Mouse (Mus musculus): ENCODE results near the gene Olfr444. TPM values are rescaled to one million over a fixed set of nuclear protein-coding genes. Genes with fewer than 3 reads are reported as not detected.

Gene Olfr444
- not detected for polyA plus RNA-seq (2015; fragmentation: Illumina TruSeq; extraction: RNeasy Lipid Tissue Mini Kit (QIAGEN cat#74804); ENCODE audit: low read depth, low replicate concordance)

DNA sequence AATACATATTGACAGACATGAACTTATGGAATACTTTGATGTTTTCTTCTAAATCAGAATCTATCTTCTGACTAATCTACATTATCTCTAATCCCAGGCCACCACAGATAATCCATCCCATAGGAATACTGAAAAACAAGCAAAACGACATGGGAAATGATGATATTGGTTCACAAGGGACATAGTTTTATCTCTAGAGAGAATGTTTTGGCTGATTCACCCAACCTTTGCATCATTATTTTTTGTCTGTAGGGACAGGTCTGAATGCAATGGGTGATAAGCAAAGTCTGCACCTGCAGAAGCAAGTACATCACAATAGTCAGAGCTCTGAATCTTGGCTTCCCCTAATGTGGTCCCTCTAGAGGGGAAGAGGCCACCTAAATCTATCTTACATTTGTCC, at the start of gene Olfr444:
Gene Olfr444, plus strand, starts transcription at position 301 of the 400 bp plus-strand sequence.

DNA sequence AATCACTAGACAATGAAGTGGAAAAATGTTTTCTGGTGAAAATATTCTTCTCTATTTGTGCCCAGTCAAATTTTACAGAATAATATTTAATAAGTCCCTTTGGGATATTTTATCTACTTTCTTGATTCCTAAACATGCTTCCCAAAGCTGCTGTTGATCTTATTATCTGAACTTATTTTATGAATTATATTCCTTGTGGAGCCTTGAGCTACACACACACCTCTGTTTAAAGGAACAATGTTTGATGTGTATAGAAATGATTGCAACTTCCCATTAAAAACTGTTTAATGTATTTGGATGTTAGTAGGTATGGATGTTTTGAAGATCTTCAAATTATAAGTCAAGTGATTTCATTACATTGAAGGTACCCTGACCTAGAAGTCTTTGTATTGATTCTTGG, 40.3 kb upstream of the Olfr444 start, which contains the start of gene Olfr447:
Gene Olfr447, plus strand, starts transcription at position 301 of the 400 bp plus-strand sequence.

DNA sequence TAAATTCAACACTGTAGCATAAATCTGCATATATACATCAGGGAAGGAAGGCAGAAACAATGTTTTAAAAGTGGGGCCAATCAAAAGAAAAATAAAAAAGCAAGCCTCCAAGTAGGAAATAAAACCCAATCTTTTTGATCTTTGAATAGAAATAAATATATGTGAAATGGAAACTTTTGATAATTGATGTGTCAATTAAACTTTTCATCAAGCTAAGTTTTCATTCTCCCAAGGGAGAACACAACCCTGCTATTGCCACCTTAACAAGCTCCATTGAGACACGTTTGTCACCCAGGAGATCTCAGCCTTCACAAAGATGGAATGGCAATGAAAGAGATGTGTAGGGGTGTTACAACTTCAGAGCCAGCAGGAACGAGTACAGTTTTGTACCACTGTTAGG, 27.8 kb upstream of the Olfr444 start, which contains the start of gene Olfr446:
Gene Olfr446, plus strand, starts transcription at position 301 of the 400 bp plus-strand sequence.

Other genes starting within 250 kb of the Olfr444 start
- 151 TPM for gene Tcaf1, start 239.0 kb upstream of the Olfr444 start, polyA plus RNA-seq (2015; fragmentation: Illumina TruSeq; extraction: RNeasy Lipid Tissue Mini Kit (QIAGEN cat#74804); ENCODE audit: low read depth, low replicate concordance)
- not detected for gene Olfr453, start 209.7 kb upstream of the Olfr444 start, polyA plus RNA-seq (2015; fragmentation: Illumina TruSeq; extraction: RNeasy Lipid Tissue Mini Kit (QIAGEN cat#74804); ENCODE audit: low read depth, low replicate concordance)
- gene Olfr38, start 192.7 kb upstream of the Olfr444 start, polyA plus RNA-seq (2015; fragmentation: Illumina TruSeq; extraction: RNeasy Lipid Tissue Mini Kit (QIAGEN cat#74804); ENCODE audit: low read depth, low replicate concordance) = not detected
- not detected for gene Olfr452, start 164.0 kb upstream of the Olfr444 start, polyA plus RNA-seq (2015; fragmentation: Illumina TruSeq; extraction: RNeasy Lipid Tissue Mini Kit (QIAGEN cat#74804); ENCODE audit: low read depth, low replicate concordance)
- gene Olfr450, start 137.1 kb upstream of the Olfr444 start, polyA plus RNA-seq (2015; fragmentation: Illumina TruSeq; extraction: RNeasy Lipid Tissue Mini Kit (QIAGEN cat#74804); ENCODE audit: low read depth, low replicate concordance) = not detected
- gene Olfr449, start 114.7 kb upstream of the Olfr444 start, polyA plus RNA-seq (2015; fragmentation: Illumina TruSeq; extraction: RNeasy Lipid Tissue Mini Kit (QIAGEN cat#74804); ENCODE audit: low read depth, low replicate concordance) = not detected
- not detected for gene Olfr448, start 58.6 kb upstream of the Olfr444 start, polyA plus RNA-seq (2015; fragmentation: Illumina TruSeq; extraction: RNeasy Lipid Tissue Mini Kit (QIAGEN cat#74804); ENCODE audit: low read depth, low replicate concordance)
- gene Olfr447, start 40.2 kb upstream of the Olfr444 start, polyA plus RNA-seq (2015; fragmentation: Illumina TruSeq; extraction: RNeasy Lipid Tissue Mini Kit (QIAGEN cat#74804); ENCODE audit: low read depth, low replicate concordance) = not detected
- not detected for gene Olfr446, start 27.7 kb upstream of the Olfr444 start, polyA plus RNA-seq (2015; fragmentation: Illumina TruSeq; extraction: RNeasy Lipid Tissue Mini Kit (QIAGEN cat#74804); ENCODE audit: low read depth, low replicate concordance)
- gene Olfr441, start 157.3 kb downstream of the Olfr444 start, polyA plus RNA-seq (2015; fragmentation: Illumina TruSeq; extraction: RNeasy Lipid Tissue Mini Kit (QIAGEN cat#74804); ENCODE audit: low read depth, low replicate concordance) = not detected
- not detected for gene Olfr237-ps1, start 197.5 kb downstream of the Olfr444 start, polyA plus RNA-seq (2015; fragmentation: Illumina TruSeq; extraction: RNeasy Lipid Tissue Mini Kit (QIAGEN cat#74804); ENCODE audit: low read depth, low replicate concordance)
- gene Olfr437, start 214.2 kb downstream of the Olfr444 start, polyA plus RNA-seq (2015; fragmentation: Illumina TruSeq; extraction: RNeasy Lipid Tissue Mini Kit (QIAGEN cat#74804); ENCODE audit: low read depth, low replicate concordance) = not detected
- gene Olfr13, start 223.1 kb downstream of the Olfr444 start, polyA plus RNA-seq (2015; fragmentation: Illumina TruSeq; extraction: RNeasy Lipid Tissue Mini Kit (QIAGEN cat#74804); ENCODE audit: low read depth, low replicate concordance) = not detected
- gene Olfr435, start 248.1 kb downstream of the Olfr444 start, polyA plus RNA-seq (2015; fragmentation: Illumina TruSeq; extraction: RNeasy Lipid Tissue Mini Kit (QIAGEN cat#74804); ENCODE audit: low read depth, low replicate concordance) = not detected